9 mouse cellular contexts compared by ENCODE assay signal in genomic region chr19:23400485-23400884, GRCm38 (mm10). TPM values are rescaled to one million over a fixed set of nuclear protein-coding genes. Genes with fewer than 3 reads are reported as not detected.
DNase-seq lines count a peak whose midpoint lies in the region; ATAC-seq and TF ChIP-seq lines count a peak whose summit lies in the region.
"Had no signal": no experiment of that assay in that cellular context is flagged by ENCODE, and none has a peak within 500 bp of the region (broad histone marks: within the 10 kb centered on the region; RNA-seq: fewer than 3 reads in every experiment).

No protein-coding gene starts in this region.

- H3K27ac ChIP-seq in kidney, adult 2 months (ENCODE audit: insufficient read depth, low read depth, low read length) = no peak overlapping the region
- no peak overlapping the region for H3K27ac ChIP-seq in kidney, embryonic 14.5 days (ENCODE audit: low read depth, low read length)
- H3K27ac ChIP-seq in gastrocnemius, adult 2 months = peak overlapping the region; percentile 28; the same call in 1 of the 2 replicates
- H3K27ac ChIP-seq: heart, embryonic 13.5 days; limb, embryonic 13.5 days had no signal

- H3K4me1 ChIP-seq in kidney, adult 2 months (ENCODE audit: control insufficient read depth, insufficient read depth, low read length) = no peaks in the 10 kb centered on the region
- peaks cover 9% of the 10 kb centered on the region; the same call in 1 of the 2 replicates for H3K4me1 ChIP-seq in kidney, embryonic 14.5 days (ENCODE audit: control insufficient read depth, insufficient read depth, low read length)
- H3K4me1 ChIP-seq: heart, embryonic 13.5 days; limb, embryonic 13.5 days had no signal

- H3K4me2 ChIP-seq in kidney, embryonic 14.5 days (replicated peaks; ENCODE audit: low read depth, low read length) = no peak overlapping the region
- H3K4me2 ChIP-seq: heart, embryonic 13.5 days; limb, embryonic 13.5 days had no signal

- ATAC-seq in kidney, embryonic 14.5 days (ENCODE audit: low FRiP score, low TSS enrichment) = no peak
- no peak for ATAC-seq in inflammation-experienced regulatory T-cells, adult 6 months

- TF ChIP-seq CTCF in kidney, adult 2 months (conservative IDR thresholded peaks at IDR 0.05; ENCODE audit: insufficient read depth, insufficient read length, low read depth, low read length) = no peak
- TF ChIP-seq CTCF in gastrocnemius, adult 2 months (IDR thresholded peaks at IDR 0.05) = no peak

- intact Hi-C loops in gastrocnemius, adult 2 months (cut with DNase I) = no loop called here
- intact Hi-C loops in heart, postnatal 14 days (cut with DNase I) = no loop called here

- no peaks in the 10 kb centered on the region for H3K27me3 ChIP-seq in kidney, adult 2 months (replicated peaks; ENCODE audit: control insufficient read depth, insufficient read depth, low read length)
- H3K27me3 ChIP-seq in kidney, embryonic 14.5 days (ENCODE audit: control insufficient read depth, insufficient read depth, low read length) = no peaks in the 10 kb centered on the region
- H3K27me3 ChIP-seq: heart, embryonic 13.5 days; limb, embryonic 13.5 days had no signal

- TF ChIP-seq POLR2A in kidney, adult 2 months (IDR thresholded peaks at IDR 0.05; ENCODE audit: low read depth, low read length) = no peak

- H3K4me3 ChIP-seq in kidney, adult 2 months (ENCODE audit: insufficient read depth, low read depth, low read length) = no peak overlapping the region
- no peak overlapping the region for H3K4me3 ChIP-seq in kidney, embryonic 14.5 days (ENCODE audit: low read length)
- peak overlapping the region; percentile 35 for H3K4me3 ChIP-seq in gastrocnemius, adult 2 months
- H3K4me3 ChIP-seq: heart, embryonic 13.5 days; limb, embryonic 13.5 days had no signal

- no peaks in the 10 kb centered on the region for H3K36me3 ChIP-seq in kidney, adult 2 months (ENCODE audit: control insufficient read depth, insufficient read depth, low read length)
- no peaks in the 10 kb centered on the region for H3K36me3 ChIP-seq in kidney, embryonic 14.5 days (ENCODE audit: control insufficient read depth, insufficient read depth, low read length)
- H3K36me3 ChIP-seq: heart, embryonic 13.5 days; limb, embryonic 13.5 days had no signal

- no peak overlapping the region for H3K9ac ChIP-seq in kidney, embryonic 14.5 days (ENCODE audit: low read depth, low read length)
- H3K9ac ChIP-seq: heart, embryonic 13.5 days; limb, embryonic 13.5 days had no signal

- no peaks in the 10 kb centered on the region for H3K9me3 ChIP-seq in kidney, embryonic 14.5 days (ENCODE audit: control insufficient read depth, low read length)
- H3K9me3 ChIP-seq: heart, embryonic 13.5 days; limb, embryonic 13.5 days had no signal

- DNase-seq in kidney, adult 2 months = peak; percentile 28
- DNase-seq in gastrocnemius, adult 2 months = peak; percentile 63
- peak; percentile 61 to 72 for DNase-seq in heart, postnatal 14 days
- peak; percentile 45 to 65 for DNase-seq in lung, postnatal 4 days
- DNase-seq in spleen, postnatal 4 days (ENCODE audit: low spot score in 2 of 2) = no peak

- WGBS in kidney, adult 2 months = 62% methylated on average over 5 of the region's 5 CpGs
- WGBS in kidney, embryonic 14.5 days = 64% methylated on average over 5 of the region's 5 CpGs

RNA-seq across cellular contexts. Expression of gene Mamdc2, which starts 47.8 kb away (rescaled TPM):
- polyA plus RNA-seq in kidney, adult 2 months (2012; rRNA removed) = 0.95 and 1.0 TPM in 2 replicates
- polyA plus RNA-seq in kidney, embryonic 14.5 days (2014; fragmentation: Nextera tagmentation; extraction: Ambion mirVana) = 0.57 and 1.4 TPM in 2 replicates
- 1 to 10 TPM; 1.1 TPM for total RNA-seq in gastrocnemius, adult 2 months (2021)
- total RNA-seq in heart, postnatal 14 days (2021) = 1 to 10 TPM; 3.3 to 3.9 TPM
- not detected for polyA plus RNA-seq in inflammation-experienced regulatory T-cells, adult 6 months (2017; shearing (Covaris generic))

Comparison
In these comparisons a context has a peak if more than half of its experiments do, and no peak if none do; other contexts are left out.
1. DNase-seq: peak in kidney, adult 2 months (single experiment), gastrocnemius, adult 2 months (single experiment), heart, postnatal 14 days (2 of 2) and lung, postnatal 4 days (2 of 2); none in spleen, postnatal 4 days (0 of 2).